Mouse (Mus musculus): ENCODE data around the gene Aff1. TPM values are rescaled to one million over a fixed set of nuclear protein-coding genes. Genes with fewer than 3 reads are reported as not detected.
A peak's percentile ranks its signal among the peaks of the same experiment; 100 is the strongest.

Gene Aff1
- polyA plus RNA-seq, 1 experiment from 2014 or later = 5.7 TPM

DNA sequence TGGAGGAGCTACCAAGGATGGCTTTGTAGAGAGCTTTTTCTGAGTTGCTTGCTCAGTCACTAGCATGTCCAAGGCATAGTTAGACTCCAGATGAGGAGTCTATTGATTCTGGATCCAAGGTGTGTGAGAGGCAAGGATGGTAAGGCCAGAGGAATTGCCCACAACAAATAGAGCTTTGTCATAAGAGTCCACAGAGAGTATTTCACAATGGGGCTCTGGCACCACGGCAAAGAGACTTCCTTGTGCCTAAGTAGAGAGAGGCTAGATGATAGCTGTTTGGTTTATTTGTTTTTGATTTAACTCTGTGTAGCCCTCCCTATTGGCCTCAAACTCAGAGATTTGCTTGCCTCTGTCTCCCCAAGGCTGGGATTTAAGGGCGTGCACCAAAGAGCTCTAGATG is 54.9 kb downstream of the Aff1 start:
- 84% methylated on average over 2 of the region's 2 CpGs for WGBS
- DNase-seq (ENCODE audit: low spot score) = no peak
- no peak overlapping the region for H3K4me3 ChIP-seq

DNA sequence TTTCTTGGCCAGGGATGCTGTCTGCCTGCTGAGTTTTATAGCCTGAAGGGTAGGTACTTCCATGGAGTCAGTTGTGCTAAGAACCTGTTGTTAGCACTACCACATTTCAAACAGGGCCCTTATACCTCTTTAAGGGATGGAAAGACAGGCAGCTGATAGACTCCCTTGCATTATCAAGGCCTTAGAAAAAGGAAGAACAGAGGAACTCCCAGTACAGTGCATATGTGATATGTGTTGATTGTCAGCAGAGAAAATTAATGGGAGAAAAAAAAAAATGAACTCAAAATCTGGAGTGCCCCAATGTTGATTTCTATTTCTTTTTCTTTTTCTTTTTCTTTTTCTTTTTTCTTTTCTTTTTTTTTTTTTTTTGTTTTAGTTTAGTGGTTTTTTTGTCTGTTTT is 56.2 kb downstream of the Aff1 start:
- H3K4me1 ChIP-seq (replicated peaks) = peaks cover 14% of the 10 kb centered on the region
- DNase-seq (ENCODE audit: low spot score) = no peak
- H3K36me3 ChIP-seq = no peaks in the 10 kb centered on the region
- no peak overlapping the region for H3K27ac ChIP-seq
- H3K9me3 ChIP-seq = no peaks in the 10 kb centered on the region
- 0 out of 2 replicates have a peak, but pooled peaks cover 3% of the 10 kb centered on the region for H3K27me3 ChIP-seq (ENCODE audit: insufficient read depth, poor library complexity, severe bottlenecking)
- H3K4me3 ChIP-seq = no peak overlapping the region

More for the DNA sequence above, 54.9 kb downstream of the Aff1 start:
- Histone ChIP-seq H3K36me3 (no peaks in the 10 kb centered on the region), H3K4me1 (replicated peaks) (peaks cover 4% of the 10 kb centered on the region; the same call in 1 of the 2 replicates), H3K27me3 (ENCODE audit: insufficient read depth, poor library complexity, severe bottlenecking) (no peaks in the 10 kb centered on the region), H3K27ac (no peak overlapping the region), H3K9me3 (no peaks in the 10 kb centered on the region)

DNA sequence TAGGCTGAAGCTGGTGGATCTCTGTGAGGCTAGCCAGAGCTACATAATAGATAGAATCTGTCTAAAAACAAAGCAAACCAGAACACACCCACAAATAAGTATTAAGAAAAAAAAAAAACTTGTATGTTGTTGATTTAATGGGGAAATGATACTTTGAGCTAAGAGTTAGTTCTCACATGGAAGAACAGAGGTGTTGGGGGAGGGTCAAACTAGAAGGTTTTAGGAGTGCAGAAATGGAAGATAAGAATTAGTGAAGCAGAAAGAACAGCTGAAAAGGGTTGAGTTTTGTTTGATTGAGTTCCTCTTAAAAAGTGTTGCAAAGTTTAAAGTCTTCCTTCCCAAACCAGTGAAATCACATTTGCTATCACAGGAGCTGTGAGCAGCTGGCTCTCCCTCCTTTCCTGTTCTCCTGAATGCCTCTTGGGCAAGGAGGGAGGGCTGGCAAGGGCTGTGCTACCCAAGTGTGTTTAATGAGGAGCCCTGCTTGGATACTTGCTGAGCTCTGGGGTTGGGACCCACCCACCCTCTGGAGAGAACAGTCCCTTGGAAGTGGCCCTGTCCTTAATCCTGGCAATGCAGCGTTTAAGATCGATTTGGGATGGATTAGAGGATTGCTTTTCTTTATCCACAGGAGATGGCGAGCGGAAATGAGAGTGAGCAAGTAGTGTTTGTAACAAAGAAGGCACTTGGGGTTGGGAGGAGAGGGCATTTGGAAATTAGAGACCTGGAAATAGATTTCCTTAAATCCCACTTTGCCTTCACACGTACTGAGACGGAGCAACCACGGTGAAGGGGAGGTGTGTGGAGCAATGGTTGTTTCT is 57.5 kb downstream of the Aff1 start:
- 58% methylated on average over 7 of the region's 7 CpGs for WGBS
- Histone ChIP-seq H3K9me3 (no peaks in the 10 kb centered on the region), H3K4me3 (no peak overlapping the region), H3K4me1 (replicated peaks) (peaks cover 19% of the 10 kb centered on the region), H3K36me3 (no peaks in the 10 kb centered on the region), H3K27ac (no peak overlapping the region), H3K27me3 (ENCODE audit: insufficient read depth, poor library complexity, severe bottlenecking) (0 out of 2 replicates have a peak, but pooled peaks cover 3% of the 10 kb centered on the region)
- no peak for DNase-seq (ENCODE audit: low spot score)

DNA sequence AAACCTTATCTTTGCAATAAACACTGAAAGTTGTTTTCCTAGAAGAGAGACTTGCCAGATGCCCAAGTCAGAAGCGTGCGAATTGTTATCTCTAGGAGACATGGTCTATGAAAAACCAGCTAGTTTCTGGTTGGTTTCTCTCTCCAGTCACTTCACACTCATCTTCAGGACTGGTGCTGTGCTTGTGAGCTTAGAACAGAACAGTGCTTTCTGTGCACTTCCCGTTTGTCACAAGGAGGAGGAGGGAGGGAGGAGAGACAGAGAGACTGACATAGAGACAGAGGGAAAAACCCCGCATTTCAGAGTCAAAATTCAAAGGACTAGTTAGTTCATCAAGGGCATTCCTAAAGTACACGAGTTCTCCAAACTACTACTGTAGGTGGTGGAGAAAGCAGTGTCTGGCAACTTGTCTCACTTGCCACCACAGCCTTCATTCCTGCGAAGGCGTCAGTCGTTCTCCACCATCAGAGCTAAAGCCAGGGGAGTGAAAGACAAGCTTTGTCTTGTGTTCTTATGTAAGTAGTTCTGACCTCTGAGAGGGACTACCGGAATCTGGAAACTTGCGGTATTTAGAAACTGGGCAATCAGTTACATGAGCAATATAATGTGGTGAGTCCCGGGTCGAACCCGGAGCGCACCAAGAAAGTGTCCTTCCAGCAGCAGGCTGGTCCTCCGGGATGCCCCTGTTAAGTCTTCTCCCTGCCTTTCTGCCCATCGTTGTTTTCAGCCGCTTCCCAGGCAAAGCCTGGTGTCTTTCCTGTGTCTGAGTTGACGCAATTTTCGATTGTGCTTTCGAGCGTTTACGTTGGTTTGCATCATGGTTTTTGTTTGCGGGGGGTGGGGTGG is 60.7 kb downstream of the Aff1 start:
- Histone ChIP-seq H3K9me3 (no peaks in the 10 kb centered on the region), H3K4me3 (peak overlapping the region; percentile 76), H3K36me3 (no peaks in the 10 kb centered on the region), H3K4me1 (replicated peaks) (peaks cover 32% of the 10 kb centered on the region), H3K27me3 (ENCODE audit: insufficient read depth, poor library complexity, severe bottlenecking) (peaks cover 8% of the 10 kb centered on the region; the same call in 1 of the 2 replicates), H3K27ac (peak overlapping the region; percentile 97)
- WGBS = 3% methylated on average over 23 of the region's 23 CpGs
- peak; percentile 58 for DNase-seq (ENCODE audit: low spot score)

DNA sequence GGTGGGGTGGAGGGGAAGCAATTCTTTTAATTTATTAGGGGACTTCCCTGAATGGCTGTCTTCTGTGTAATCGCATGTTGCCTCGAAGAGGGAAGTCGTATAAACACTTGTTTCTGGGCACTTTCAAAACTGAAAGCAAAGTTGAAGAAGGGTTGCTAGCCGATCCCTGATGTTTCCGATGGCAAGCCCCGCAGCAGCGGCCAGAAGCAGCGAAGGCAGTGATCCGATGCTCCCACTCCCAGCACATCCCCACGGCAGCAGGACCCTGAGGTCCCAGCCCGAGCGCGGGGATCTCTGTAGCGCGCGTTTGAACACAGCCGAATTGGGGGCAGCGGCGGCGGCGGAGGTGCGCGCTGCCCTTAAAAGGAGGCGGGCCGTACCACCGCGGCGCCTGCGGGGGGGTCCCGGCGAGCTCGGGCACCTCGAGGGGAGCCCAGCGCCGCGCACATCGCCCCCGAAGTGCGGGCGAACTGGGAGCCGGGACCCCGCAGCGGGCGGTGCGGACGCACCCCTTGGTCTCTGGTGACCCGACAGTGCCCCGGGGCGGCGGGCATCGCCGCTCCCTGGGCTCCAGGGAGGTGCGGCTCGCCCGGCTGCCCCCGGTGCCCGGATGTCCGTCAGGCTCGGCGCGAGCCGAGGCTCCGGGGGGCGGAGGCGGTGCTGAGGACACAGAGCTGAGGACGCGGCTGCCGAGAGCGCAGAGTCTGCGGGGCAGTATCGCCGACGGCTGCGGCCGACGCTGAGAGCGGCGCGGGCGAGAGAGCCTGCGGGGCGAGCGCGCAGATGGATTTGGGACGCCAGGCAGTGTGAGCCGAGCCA is 61.5 kb downstream of the Aff1 start:
- Histone ChIP-seq H3K9me3 (no peaks in the 10 kb centered on the region), H3K4me3 (peak overlapping the region; percentile 76), H3K4me1 (replicated peaks) (peaks cover 37% of the 10 kb centered on the region), H3K27me3 (ENCODE audit: insufficient read depth, poor library complexity, severe bottlenecking) (peaks cover 8% of the 10 kb centered on the region; the same call in 1 of the 2 replicates), H3K27ac (peak overlapping the region; percentile 97), H3K36me3 (no peaks in the 10 kb centered on the region)
- DNase-seq (ENCODE audit: low spot score) = peak; percentile 89
- WGBS = under 1% methylated on average over 86 of the region's 86 CpGs

DNA sequence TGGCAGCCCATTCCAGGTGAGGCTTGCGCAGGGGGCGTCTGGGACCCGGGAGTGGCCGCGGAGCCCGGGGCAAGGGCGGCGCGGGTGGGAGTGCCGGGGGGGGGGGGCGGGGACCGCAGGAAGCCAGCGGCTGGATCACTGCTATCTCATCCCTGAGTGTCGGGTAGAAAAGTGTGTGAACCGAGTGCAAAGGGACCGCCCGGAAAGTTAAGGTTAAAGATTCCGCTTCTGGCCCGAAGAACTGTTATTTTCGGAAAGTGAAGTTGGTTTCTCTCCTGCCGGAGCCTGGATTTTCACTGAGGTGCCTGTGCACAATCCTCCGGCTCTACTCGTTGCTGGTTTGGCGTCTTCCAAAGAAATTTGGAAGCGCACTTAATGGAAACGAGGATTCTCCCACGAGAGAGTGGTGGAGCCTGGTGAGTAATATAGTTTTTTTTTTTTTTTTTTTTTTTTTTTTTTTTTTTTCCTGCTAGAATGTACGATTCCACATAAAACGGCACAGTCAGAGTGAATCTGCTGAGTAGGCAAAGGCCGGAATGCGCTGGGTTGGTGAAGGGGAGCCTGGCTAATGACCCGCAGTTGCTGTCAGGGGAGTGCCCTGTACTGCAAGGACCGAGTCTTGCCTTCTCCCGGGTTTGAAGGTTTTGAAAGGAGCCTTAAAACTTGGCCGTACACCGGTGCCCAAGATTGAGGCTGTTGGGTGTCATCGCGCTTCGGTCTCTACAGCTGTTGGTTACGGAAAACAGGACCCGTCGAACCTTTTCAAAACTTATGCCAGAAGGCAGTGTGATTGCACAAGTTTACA is 62.4 kb downstream of the Aff1 start:
- 2% methylated on average over 41 of the region's 42 CpGs for WGBS
- Histone ChIP-seq H3K4me3 (peak overlapping the region; percentile 76), H3K27me3 (ENCODE audit: insufficient read depth, poor library complexity, severe bottlenecking) (peaks cover 8% of the 10 kb centered on the region; the same call in 1 of the 2 replicates), H3K27ac (peak overlapping the region; percentile 97), H3K36me3 (no peaks in the 10 kb centered on the region), H3K9me3 (no peaks in the 10 kb centered on the region), H3K4me1 (replicated peaks) (peaks cover 36% of the 10 kb centered on the region)
- DNase-seq (ENCODE audit: low spot score) = peak; percentile 57

DNA sequence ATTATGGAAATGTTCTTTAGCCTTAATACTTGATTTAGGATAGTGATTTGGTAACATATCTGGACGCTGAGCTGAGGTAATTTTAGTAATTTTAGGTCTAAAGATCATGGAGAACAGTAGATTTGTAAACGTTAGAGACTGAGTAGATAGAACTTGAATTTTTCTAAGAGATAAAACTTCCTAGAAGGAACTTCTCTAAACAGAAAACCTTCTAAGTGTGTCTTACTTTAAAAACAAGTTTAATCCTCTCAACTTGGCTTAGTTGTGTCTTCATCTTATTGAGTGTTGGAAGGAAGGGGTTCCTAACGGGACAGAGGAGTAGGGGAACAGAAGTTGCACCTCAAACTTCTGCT is 62.9 kb downstream of the Aff1 start:
- DNase-seq (ENCODE audit: low spot score) = no peak
- 50% methylated on average over 3 of the region's 3 CpGs for WGBS
- Histone ChIP-seq H3K36me3 (no peaks in the 10 kb centered on the region), H3K27me3 (ENCODE audit: insufficient read depth, poor library complexity, severe bottlenecking) (peaks cover 8% of the 10 kb centered on the region; the same call in 1 of the 2 replicates), H3K9me3 (no peaks in the 10 kb centered on the region), H3K4me1 (replicated peaks) (peaks cover 37% of the 10 kb centered on the region), H3K27ac (no peak overlapping the region), H3K4me3 (peak overlapping the region; percentile 76)

DNA sequence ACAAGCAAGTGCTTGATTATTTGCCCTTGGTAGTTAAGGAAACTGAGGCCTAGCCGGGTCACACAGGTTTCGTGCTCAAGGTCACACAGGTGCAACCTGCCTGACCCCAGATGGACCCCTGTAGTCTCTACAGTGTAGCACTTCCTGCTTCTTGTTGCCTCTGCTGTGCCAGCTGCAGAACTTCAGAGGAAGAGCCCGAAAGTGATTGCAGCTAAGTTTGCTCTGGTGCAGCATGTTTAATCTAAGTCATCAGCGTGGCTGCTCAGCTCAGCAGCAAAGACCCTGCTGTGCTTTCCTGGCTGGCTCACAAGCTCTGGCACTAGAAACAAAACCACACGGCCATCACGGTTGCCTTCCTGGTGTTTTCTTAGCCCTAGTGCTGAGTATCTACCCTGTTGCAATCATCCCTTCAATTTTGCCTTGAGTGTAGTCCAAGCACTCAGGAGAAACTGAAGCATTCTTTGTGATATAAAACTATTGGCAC is 64.1 kb downstream of the Aff1 start:
- peak overlapping the region; percentile 11; the same call in 1 of the 2 replicates for H3K4me3 ChIP-seq
- H3K27me3 ChIP-seq (ENCODE audit: insufficient read depth, poor library complexity, severe bottlenecking) = peaks cover 8% of the 10 kb centered on the region; the same call in 1 of the 2 replicates
- no peaks in the 10 kb centered on the region for H3K36me3 ChIP-seq
- WGBS = 44% methylated on average over 6 of the region's 6 CpGs
- DNase-seq (ENCODE audit: low spot score) = no peak
- no peak overlapping the region for H3K27ac ChIP-seq
- H3K4me1 ChIP-seq (replicated peaks) = peaks cover 47% of the 10 kb centered on the region
- no peaks in the 10 kb centered on the region for H3K9me3 ChIP-seq

DNA sequence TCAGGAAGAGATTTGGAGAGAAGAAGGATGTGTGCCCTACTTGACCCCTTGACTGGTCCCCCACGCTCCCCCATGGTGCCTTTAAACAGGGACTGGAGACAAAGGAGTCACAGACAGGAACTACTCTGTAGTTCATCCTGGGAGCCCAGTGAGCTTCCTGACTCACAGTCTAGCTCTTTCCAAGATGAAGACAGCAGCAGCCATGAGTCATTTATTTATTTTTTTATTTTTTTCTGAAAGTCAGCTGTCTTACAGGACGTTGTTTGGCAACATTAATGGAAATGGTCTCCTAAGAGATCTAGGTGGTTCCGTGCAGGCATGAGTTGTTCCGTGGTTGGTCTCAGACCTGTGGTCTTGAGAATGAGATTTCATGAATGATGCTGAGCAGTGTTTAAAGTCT is 66.3 kb downstream of the Aff1 start:
- Histone ChIP-seq H3K9me3 (no peaks in the 10 kb centered on the region), H3K27ac (no peak overlapping the region), H3K27me3 (ENCODE audit: insufficient read depth, poor library complexity, severe bottlenecking) (peaks cover 5% of the 10 kb centered on the region; the same call in 1 of the 2 replicates), H3K4me3 (no peak overlapping the region), H3K36me3 (no peaks in the 10 kb centered on the region), H3K4me1 (replicated peaks) (peaks cover 37% of the 10 kb centered on the region)
- no peak for DNase-seq (ENCODE audit: low spot score)
- WGBS = 69% methylated on average over 4 of the region's 4 CpGs

DNA sequence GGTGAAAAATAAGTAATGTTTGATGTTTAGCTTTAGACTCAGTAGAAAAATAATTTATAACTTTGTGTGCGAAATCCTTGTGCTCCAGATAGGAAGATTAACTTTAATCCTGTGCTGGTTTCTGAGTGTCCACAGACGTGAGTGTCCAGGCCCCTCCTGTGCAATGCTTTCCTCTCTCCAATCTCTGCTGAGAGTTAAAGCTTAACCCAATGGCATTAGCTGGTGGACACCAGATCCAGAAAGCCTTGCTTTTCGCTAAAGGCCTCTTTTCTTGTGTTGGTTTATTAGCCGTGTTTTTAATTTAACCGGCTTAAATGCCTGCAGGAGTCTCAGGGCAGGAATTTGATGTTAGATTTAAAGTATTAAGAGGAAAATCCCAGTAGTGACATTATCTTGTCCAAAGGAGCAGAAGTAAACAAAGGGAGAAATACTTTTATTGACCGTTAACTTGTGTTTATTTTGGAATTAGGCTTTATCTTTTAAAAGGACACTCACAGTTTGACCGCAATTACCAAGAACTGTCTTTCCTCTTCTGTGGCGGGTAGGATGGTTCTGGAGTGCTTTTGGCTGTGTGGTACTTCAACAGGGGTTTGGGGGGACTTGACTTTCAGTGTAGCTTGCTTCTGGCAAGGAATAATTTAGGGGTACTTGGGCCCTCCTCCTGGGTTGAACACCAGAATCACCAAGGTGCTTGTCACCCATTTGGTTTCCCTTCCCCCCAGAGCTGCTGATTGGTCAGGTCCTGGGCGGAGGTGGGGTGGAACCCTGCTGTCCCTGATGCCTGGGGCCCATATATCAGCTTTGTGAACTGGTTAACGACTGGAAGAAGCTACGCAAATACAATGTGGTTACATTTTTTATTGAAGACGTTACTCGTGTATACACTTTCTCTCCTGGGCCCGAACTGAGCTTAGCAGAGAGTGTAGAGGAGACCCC is 67.6 kb downstream of the Aff1 start:
- 42% methylated on average over 14 of the region's 14 CpGs for WGBS
- Histone ChIP-seq H3K27ac (peak overlapping the region; percentile 81), H3K36me3 (no peaks in the 10 kb centered on the region), H3K4me3 (peak overlapping the region; percentile 47), H3K9me3 (no peaks in the 10 kb centered on the region), H3K27me3 (ENCODE audit: insufficient read depth, poor library complexity, severe bottlenecking) (peaks cover 5% of the 10 kb centered on the region; the same call in 1 of the 2 replicates), H3K4me1 (replicated peaks) (peaks cover 32% of the 10 kb centered on the region)
- DNase-seq (ENCODE audit: low spot score) = no peak
